Mouse (Mus musculus) neural tube, embryonic 11.5 days (tissue): ENCODE data around the gene Gm10643. TPM values are rescaled to one million over a fixed set of nuclear protein-coding genes. Genes with fewer than 3 reads are reported as not detected.

ENCODE experiments used
- ATAC-seq: fragments of 200-750 bp; cut with Nextera tagmentation; 2 replicates; pipeline ENCODE4 v1.8.0; 2017; ENCODE audit warnings: moderate number of reproducible peaks, mild to moderate bottlenecking, moderate TSS enrichment, moderate library complexity; ENCODE audit not compliant: insufficient read depth, low FRiP score, low TSS enrichment
- DNase-seq: peaks from one replicate; pipeline ENCODE4 v3.0.0-alpha.2; 2015; ENCODE audit warnings: low spot score
- H3K27ac ChIP-seq: fragments of 300-500 bp; sonication (generic); 2 replicates; pipeline ENCODE4 v1.5.1; 2014; ENCODE audit warnings: low read depth, mild to moderate bottlenecking, low read length
- H3K27me3 ChIP-seq: fragments of 300-500 bp; sonication (generic); 2 replicates; pipeline ENCODE4 v1.6.1; 2014; ENCODE audit warnings: mild to moderate bottlenecking, low read length, mixed read lengths; ENCODE audit not compliant: control insufficient read depth, insufficient read depth
- H3K36me3 ChIP-seq: fragments of 300-500 bp; sonication (generic); 2 replicates; pipeline ENCODE4 v1.6.1; 2014; ENCODE audit warnings: mild to moderate bottlenecking, low read length, moderate library complexity, mixed read lengths; ENCODE audit not compliant: control insufficient read depth, insufficient read depth
- H3K4me1 ChIP-seq: fragments of 300-500 bp; sonication (generic); 2 replicates; pipeline ENCODE4 v1.6.1; 2014; ENCODE audit warnings: low read length, mixed read lengths; ENCODE audit not compliant: control insufficient read depth, insufficient read depth
- H3K4me2 ChIP-seq: fragments of 300-500 bp; sonication (generic); 2 replicates; pipeline ENCODE4 v1.6.1; 2014; ENCODE audit warnings: low read depth, mild to moderate bottlenecking, moderate library complexity
- H3K4me3 ChIP-seq: fragments of 300-500 bp; sonication (generic); 2 replicates; pipeline ENCODE4 v1.5.1; 2014; ENCODE audit warnings: low read depth, low read length
- H3K9ac ChIP-seq: fragments of 300-500 bp; sonication (generic); 2 replicates; pipeline ENCODE4 v1.6.1; 2014; ENCODE audit warnings: mild to moderate bottlenecking, low read length
- H3K9me3 ChIP-seq: fragments of 300-500 bp; sonication (generic); 2 replicates; pipeline ENCODE4 v1.6.1; 2016; ENCODE audit warnings: low read length; ENCODE audit not compliant: control insufficient read depth
- WGBS: fragments of 180-500 bp; shearing (Covaris S2); extraction: QIAGEN DNeasy Blood & Tissue Kit; methylation state at CpG from one replicate; pipeline ENCODE4 v1.1.7; 2014; 5-methylcytosine and 5-hydroxymethylcytosine counted together
- polyA plus RNA-seq: library from polyadenylated mRNA; unstranded; fragments of >200 nt; fragmentation: Nextera tagmentation; extraction: Ambion mirVana; gene quantifications from 2 replicates; pipeline ENCODE4 v1.2.1, GENCODE M21; 2014

Gm10643 gene
- polyA plus RNA-seq: 1.8 and 2.6 TPM in 2 replicates

DNA sequence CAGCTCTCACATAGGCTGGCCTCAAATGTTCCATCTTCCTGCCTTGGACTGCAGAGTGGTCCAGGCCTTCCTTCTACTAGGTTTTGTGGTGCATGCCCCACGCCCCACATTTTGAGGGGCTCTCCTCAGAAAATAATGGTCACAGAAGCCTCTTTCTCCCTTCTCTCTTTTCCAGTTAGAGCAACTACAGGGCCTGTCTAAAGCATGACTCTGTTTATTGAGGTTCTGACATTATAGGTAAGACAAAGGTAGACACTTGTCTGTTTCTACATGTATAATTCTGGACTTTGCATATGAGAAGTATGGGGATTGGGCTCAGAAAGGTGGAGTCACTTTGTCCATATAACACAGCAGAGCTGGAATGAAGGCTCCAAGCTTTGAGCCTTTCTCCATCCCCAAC, at the start of gene Gm10643:
Gene Gm10643 (minus strand): TSS at position 101 of the 400 bp plus-strand sequence.
- Histone ChIP-seq H3K9me3 (no peaks in the 10 kb centered on the region), H3K4me3 (peak within 1 kb of the TSS; percentile 46), H3K27me3 (no peaks in the 10 kb centered on the region), H3K9ac (peak within 1 kb of the TSS; percentile 56), H3K36me3 (no peaks in the 10 kb centered on the region), H3K4me1 (peaks cover 16% of the 10 kb centered on the region; the same call in 1 of the 2 replicates), H3K4me2 (peak within 1 kb of the TSS; percentile 53), H3K27ac (peak within 1 kb of the TSS; percentile 30)
- DNase-seq: no peak
- 92% methylated on average over 1 of the region's 1 CpGs for WGBS
- no peak for ATAC-seq

DNA sequence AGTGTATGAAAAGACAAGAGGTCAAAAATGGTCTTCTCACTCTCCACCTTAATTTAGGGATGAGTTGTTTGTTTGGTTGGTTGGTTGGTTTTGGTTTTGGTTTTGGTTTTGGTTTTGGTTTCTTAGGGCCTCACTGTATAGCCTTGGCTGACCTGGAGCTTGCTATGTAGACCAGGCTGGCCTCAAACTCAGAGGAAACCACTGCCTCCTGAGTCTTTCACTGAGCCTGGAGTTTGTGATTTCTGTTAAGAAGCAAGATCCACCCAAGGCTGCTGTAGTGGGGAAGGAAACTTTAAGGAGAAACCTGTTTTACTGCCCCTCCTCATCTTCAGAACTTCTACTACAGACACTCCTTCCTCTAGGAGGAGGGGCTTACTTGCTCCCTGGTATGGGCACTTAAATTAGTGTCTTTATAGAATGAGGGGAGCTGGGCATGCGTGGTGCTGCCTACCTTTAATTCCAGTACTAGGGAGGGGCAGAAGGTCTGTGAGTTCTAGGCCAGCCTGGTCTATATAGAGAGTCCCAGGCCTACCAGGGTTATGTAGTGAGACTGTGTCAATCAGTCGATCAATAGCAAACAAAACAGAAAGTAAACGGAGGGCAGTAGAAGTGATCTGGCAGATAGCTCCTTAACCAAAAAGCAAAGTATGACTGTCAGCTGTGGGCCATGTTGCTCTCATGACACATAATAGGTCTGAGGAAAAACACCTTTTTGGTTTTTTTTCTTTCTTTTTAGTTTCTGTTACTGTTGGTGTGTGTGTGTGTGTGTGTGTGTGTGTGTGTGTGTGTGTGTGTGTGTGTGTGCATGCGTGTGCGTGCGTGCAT, 41.5 kb upstream of the Gm10643 start:
- Histone ChIP-seq H3K9me3 (no peaks in the 10 kb centered on the region), H3K36me3 (peaks cover 4% of the 10 kb centered on the region), H3K9ac (no peak overlapping the region), H3K27ac (no peak overlapping the region), H3K4me3 (no peak overlapping the region), H3K4me2 (no peak overlapping the region), H3K4me1 (peaks cover 12% of the 10 kb centered on the region), H3K27me3 (no peaks in the 10 kb centered on the region)
- WGBS: 91% methylated on average over 6 of the region's 6 CpGs
- no peak for DNase-seq
- ATAC-seq: no peak

DNA sequence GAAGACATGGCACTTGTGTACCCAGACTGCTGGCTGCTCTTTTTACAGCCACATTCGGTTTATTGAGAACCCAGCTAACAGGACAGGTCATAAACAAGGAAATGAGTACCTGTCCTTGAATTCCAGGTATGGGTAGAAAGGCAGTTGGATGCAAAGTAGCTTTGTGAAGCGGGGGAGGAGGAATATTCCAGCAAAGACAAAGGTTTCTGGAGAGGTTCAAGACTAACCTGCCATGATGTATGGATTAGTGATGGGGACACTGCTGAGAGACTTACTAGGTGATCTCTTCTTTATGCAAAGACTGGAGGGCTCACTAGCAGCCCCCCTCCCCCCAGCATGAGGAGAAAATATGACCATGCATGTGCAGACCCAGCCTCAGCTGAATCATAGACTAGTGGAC, 40.7 kb upstream of the Gm10643 start:
- Histone ChIP-seq H3K4me3 (no peak overlapping the region), H3K27ac (no peak overlapping the region), H3K4me1 (peaks cover 12% of the 10 kb centered on the region), H3K9me3 (no peaks in the 10 kb centered on the region), H3K9ac (no peak overlapping the region), H3K36me3 (peaks cover 5% of the 10 kb centered on the region), H3K27me3 (no peaks in the 10 kb centered on the region), H3K4me2 (no peak overlapping the region)
- WGBS: 72% methylated on average over 2 of the region's 2 CpGs
- ATAC-seq (no peak), DNase-seq (no peak)

- peak within 1 kb of the TSS; percentile 74 for H3K9ac ChIP-seq
- H3K36me3 ChIP-seq: peaks cover 5% of the 10 kb centered on the region
- 8% methylated on average over 40 of the region's 42 CpGs for WGBS
- DNase-seq (peak; percentile 98), ATAC-seq (peak; percentile 96)
- H3K4me3 ChIP-seq: peak within 1 kb of the TSS; percentile 64
- no peaks in the 10 kb centered on the region for H3K9me3 ChIP-seq
- H3K4me2 ChIP-seq: peak within 1 kb of the TSS; percentile 80
- H3K27me3 ChIP-seq: no peaks in the 10 kb centered on the region
- H3K27ac ChIP-seq: peak within 1 kb of the TSS; percentile 76
- H3K4me1 ChIP-seq: peaks cover 12% of the 10 kb centered on the region
These were observed 40.0 kb upstream of the Gm10643 start, which contains the start of gene Dcaf15 for GRCm38 (mm10) chr8:84104697-84105609. Gene Dcaf15, minus strand, starts transcription at chr8:84104768.

DNA sequence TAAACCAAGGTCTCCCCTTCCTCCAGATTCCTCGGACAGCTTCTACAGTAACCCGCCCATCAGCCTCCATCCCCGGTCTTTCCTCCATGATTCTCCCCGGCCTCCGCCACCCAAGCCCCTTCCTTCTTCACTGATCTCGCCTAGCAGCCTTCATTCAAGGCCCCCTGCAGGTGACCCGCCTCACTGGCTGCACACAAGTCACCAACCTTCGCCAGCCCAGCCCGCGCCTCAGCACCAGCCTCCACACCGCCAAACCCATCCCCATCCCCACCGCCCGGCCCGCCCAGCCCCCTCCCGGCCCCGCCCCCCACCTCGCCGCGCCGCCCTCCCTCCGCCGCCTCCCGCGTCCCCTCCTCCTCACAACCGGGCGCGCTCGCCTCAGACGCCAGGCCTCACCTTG, 39.3 kb upstream of the Gm10643 start:
- Histone ChIP-seq H3K4me1 (peaks cover 12% of the 10 kb centered on the region), H3K4me2 (peak overlapping the region; percentile 80), H3K27ac (peak overlapping the region; percentile 75), H3K9ac (peak overlapping the region; percentile 74), H3K4me3 (peak overlapping the region; percentile 64), H3K9me3 (no peaks in the 10 kb centered on the region), H3K27me3 (no peaks in the 10 kb centered on the region), H3K36me3 (peaks cover 5% of the 10 kb centered on the region)
- 0% methylated on average over 14 of the region's 29 CpGs for WGBS
- DNase-seq (peak; percentile 79), ATAC-seq (peak; percentile 84)

GRCm38 (mm10) chr8:84103601-84104000, 38.7 kb upstream of the Gm10643 start:
- no peaks in the 10 kb centered on the region for H3K27me3 ChIP-seq
- ATAC-seq (no peak), DNase-seq (no peak)
- 63% methylated on average over 3 of the region's 3 CpGs for WGBS
- H3K9ac ChIP-seq: peak overlapping the region; percentile 74
- no peaks in the 10 kb centered on the region for H3K9me3 ChIP-seq
- H3K4me1 ChIP-seq: peaks cover 12% of the 10 kb centered on the region
- H3K36me3 ChIP-seq: peaks cover 8% of the 10 kb centered on the region
- peak overlapping the region; percentile 64 for H3K4me3 ChIP-seq
- peak overlapping the region; percentile 75; the same call in 1 of the 2 replicates for H3K27ac ChIP-seq
- peak overlapping the region; percentile 80 for H3K4me2 ChIP-seq

DNA sequence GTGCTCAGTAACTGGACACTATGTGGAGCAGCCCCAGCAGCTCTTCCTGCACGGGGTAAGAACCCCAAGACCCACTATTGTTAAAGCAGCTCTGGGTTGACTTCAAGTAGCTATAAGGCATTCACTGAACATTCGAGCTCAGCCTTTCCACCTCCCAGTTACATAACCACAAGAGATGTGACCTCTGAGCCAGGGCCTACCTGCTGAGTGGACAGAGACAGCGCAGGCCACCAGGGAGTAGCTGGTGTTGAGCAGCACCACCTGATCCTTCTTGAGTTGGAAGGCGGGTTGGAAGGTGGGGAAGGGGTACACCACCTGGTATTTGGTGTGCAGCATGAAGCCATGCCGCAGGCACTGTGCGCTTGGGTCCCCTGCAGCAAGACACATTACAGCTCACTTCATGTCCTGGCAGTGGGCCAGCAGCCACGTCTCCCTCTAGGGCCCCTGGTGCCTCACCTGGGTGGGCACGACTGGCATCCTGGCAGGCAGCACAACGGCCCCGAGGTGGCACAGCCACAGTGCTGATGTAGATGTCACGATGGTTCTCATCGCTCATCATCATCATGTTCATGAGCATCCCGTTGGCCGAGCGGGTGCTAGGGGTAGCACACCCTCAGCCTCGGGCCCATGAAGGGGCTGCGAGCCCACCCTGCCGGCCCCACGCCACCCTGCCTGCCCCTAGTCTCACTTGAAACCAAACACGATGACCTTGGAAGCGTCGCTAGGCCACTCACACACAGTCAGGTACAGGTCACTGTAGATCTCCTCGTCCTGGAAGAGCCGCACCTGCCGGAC, 36.7 kb upstream of the Gm10643 start:
- H3K9me3 ChIP-seq: no peaks in the 10 kb centered on the region
- peaks cover 12% of the 10 kb centered on the region for H3K4me1 ChIP-seq
- no peak overlapping the region for H3K9ac ChIP-seq
- WGBS: 93% methylated on average over 25 of the region's 25 CpGs
- ATAC-seq (no peak), DNase-seq (no peak)
- H3K4me3 ChIP-seq: no peak overlapping the region
- no peak overlapping the region for H3K4me2 ChIP-seq
- H3K27me3 ChIP-seq: no peaks in the 10 kb centered on the region
- peaks cover 22% of the 10 kb centered on the region for H3K36me3 ChIP-seq
- H3K27ac ChIP-seq: no peak overlapping the region

DNA sequence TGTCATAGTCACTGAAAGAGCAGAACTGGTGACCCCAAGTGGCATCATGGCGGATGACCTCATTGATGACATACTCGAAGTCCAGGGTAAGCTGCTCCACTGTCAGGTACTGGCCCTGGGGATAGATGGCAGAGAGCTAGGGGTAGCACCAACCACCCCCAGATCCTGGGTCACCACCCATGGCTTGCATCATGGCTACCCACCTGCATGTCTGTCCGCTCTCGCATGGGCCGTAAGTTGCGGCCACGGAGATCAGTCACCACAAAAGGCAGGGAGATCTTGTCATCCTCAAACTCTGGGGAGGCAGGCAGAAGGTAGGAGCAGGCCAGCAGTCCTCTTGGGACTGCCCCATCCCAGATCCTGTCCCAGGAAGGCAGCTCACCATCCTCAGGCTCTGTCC, 33.4 kb upstream of the Gm10643 start:
- Histone ChIP-seq H3K36me3 (peaks cover 33% of the 10 kb centered on the region), H3K9ac (no peak overlapping the region), H3K4me3 (no peak overlapping the region), H3K9me3 (no peaks in the 10 kb centered on the region), H3K4me2 (no peak overlapping the region), H3K4me1 (peaks cover 7% of the 10 kb centered on the region), H3K27ac (no peak overlapping the region), H3K27me3 (no peaks in the 10 kb centered on the region)
- DNase-seq (no peak), ATAC-seq (no peak)
- WGBS: 91% methylated on average over 7 of the region's 7 CpGs
